Mouse (Mus musculus) cortical plate, adult 2 months (tissue): ENCODE data around the gene Cyp4f17. TPM values are rescaled to one million over a fixed set of nuclear protein-coding genes. Genes with fewer than 3 reads are reported as not detected.

Experiments
- H3K27ac ChIP-seq: fragments of 200-500 bp; 2 replicates; pipeline ENCODE4 v1.5.1; 2012; ENCODE audit warnings: low read length, control low read depth, inconsistent platforms; ENCODE audit not compliant: insufficient read depth
- H3K4me1 ChIP-seq: fragments of 200-500 bp; 2 replicates; pipeline ENCODE4 v1.6.1; 2011; ENCODE audit warnings: low read length; ENCODE audit not compliant: control insufficient read depth, insufficient read depth
- H3K4me3 ChIP-seq: fragments of 200-500 bp; 2 replicates; pipeline ENCODE4 v1.5.1; 2011; ENCODE audit warnings: mild to moderate bottlenecking, low read length, control low read depth; ENCODE audit not compliant: insufficient read depth
- CTCF ChIP-seq: fragments of 200-500 bp; IDR thresholded peaks from 2 replicates; pipeline ENCODE4 v1.5.1; 2011; ENCODE audit warnings: mild to moderate bottlenecking, control low read depth, low read length; ENCODE audit not compliant: insufficient read depth; ENCODE audit errors: extremely low read depth
- POLR2A ChIP-seq: fragments of 200-500 bp; IDR thresholded peaks from 2 replicates; pipeline ENCODE4 v1.6.1; 2011; ENCODE audit warnings: mild to moderate bottlenecking, low read length, control low read depth; ENCODE audit not compliant: insufficient read depth; ENCODE audit errors: extremely low read depth
- polyA plus RNA-seq: library from polyadenylated mRNA; depleted of rRNA; stranded (reverse); fragments of >200 nt; gene quantifications from 2 replicates; pipeline ENCODE4 v1.2.3, GENCODE M21; 2012; rRNA removed

The Cyp4f17 gene
- 3.7 and 4.2 TPM in 2 replicates for polyA plus RNA-seq

DNA sequence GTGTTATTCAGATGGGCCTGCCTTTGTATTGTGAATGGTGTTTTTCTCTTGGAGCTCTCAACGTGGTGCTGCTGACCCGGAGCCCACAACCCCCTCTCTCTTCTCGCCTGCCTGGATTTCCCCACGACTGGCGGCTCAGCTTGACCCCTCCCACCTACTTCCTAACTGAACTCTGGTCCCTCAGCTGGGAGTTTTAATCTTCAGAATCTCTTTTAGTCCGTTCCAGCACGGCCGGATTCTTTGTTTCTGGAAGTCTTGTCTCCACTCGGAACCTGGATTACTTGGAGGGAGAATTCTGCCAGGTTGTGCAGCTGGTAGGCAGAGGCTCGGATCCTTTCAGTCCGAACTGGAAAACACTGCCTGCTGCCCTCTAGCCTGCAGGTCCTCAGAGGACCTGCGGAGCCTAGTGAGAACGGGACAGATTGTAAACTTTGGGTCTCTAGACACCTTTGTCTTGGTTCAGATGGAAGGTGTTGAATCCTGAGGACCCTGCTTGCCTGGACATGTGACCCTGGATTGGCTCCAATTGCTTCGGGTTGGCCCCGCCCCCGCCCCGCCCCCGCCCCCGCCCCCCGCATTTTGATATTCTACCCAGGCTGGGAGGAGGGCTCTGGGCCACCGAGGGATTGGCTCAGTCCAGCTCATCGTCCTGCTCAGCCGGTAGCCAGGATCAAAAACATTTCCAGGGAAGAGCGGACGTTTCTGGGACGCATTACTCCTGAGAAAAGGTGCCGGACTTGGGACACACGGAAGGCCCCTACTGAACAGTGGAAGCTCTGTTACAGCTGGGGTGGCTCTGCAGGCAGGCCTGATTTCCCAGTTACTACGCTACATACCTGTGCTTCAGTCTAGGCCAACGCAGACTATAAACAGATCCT, at the start of gene Cyp4f17:
Gene Cyp4f17 (plus strand): TSS at position 200 of the 878 bp plus-strand sequence.
- no peak for TF ChIP-seq CTCF
- no peak for TF ChIP-seq POLR2A

DNA sequence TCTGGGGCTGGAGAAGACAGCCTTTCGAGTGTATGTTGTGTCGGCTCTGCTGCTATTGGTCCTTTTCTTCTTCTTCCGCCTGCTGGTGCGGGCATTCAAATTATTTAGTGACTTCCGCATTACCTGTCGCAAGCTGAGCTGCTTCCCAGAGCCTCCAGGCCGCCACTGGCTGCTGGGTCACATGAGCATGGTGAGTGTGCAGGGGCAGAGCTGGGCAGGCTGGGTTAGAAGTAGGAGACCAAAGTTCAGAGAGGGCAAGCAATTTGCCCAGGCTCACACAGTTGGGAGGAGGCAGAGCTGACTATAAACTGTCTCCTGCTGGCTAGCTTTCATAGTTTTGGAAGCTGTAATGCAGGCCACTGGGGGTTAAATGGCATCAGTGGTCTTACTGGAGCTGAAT, 37.4 kb upstream of the Cyp4f17 start:
- no peak overlapping the region for H3K4me3 ChIP-seq
- no peak overlapping the region for H3K27ac ChIP-seq
- H3K4me1 ChIP-seq: no peaks in the 10 kb centered on the region
- TF ChIP-seq CTCF (no peak), POLR2A (no peak)

More for the DNA sequence above, at the start of gene Cyp4f17:
- H3K4me1 ChIP-seq: 0 out of 2 replicates have a peak, but pooled peaks cover 3% of the 10 kb centered on the region
- peak within 1 kb of the TSS; percentile 50 for H3K4me3 ChIP-seq
- peak within 1 kb of the TSS; percentile 39; the same call in 1 of the 2 replicates for H3K27ac ChIP-seq

DNA sequence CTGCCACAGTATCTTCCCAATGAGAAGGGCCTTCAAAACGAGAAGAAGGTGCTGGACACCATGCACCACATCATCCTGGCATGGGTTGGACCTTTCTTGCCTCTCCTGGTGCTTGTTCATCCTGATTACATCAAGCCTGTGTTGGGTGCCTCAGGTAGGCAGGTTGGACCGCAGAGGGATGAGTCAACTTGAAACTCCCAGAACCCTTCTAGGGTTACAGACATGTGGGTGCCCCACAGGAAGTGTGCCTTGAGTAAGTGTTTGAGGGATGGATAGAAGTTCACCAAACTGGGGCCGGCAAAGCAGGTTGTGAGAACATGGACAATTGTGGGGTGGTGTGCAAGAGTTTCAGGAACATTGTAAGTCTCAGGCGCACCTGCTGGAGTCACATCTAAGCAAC, 35.1 kb upstream of the Cyp4f17 start:
- Histone ChIP-seq H3K4me1 (no peaks in the 10 kb centered on the region), H3K27ac (no peak overlapping the region), H3K4me3 (no peak overlapping the region)
- TF ChIP-seq POLR2A (no peak), CTCF (no peak)

DNA sequence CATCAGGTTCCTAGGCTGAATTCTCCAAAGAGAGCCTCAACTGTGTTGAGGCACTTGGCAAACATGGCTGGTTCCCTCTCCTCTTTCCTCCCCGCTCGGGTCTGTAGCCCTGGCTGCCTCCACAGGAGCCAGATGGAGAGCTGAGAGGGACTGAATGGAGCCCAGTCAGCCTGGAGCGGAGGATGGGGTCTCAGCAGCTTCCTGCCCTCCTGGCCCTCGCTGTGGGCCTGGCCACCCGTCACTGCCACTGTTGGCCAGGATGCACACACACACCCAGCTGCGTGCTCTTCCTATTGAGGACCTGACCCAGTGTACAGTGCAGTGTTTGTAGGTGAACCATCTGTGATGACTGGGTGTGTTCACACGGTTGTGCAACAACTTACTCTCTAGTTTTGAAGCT, 33.7 kb upstream of the Cyp4f17 start:
- H3K27ac ChIP-seq: no peak overlapping the region
- no peaks in the 10 kb centered on the region for H3K4me1 ChIP-seq
- no peak overlapping the region for H3K4me3 ChIP-seq
- TF ChIP-seq POLR2A: no peak
- TF ChIP-seq CTCF: no peak

DNA sequence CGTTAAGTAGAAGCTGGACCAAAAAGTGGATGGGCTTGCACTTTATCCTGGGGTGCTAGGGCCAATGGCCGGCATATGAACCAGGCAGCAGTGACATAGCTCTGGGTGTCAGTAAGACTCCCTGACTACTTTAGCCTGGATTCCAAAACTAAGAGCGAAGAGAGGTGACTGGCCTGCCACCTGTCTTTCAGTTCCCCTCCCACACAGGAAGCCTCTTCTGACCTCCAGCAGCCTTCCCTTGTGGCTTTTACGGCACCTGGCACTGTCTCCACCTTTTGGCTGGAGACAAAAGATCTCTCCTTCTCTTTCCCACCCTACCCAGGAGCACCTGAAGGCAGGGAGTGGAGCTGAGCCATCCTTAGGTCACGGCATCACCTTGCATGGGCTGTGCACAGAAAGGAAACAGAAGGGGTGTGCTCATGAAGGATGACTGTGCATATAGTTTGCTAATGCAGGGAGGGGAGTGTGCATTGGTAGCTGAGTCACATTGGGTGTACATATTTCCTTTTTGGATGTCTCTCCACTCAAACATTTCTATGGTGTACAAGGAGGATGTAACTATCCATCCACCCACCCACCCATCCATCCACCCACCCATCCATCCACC, 30.8 kb upstream of the Cyp4f17 start:
- Histone ChIP-seq H3K27ac (no peak overlapping the region), H3K4me1 (no peaks in the 10 kb centered on the region), H3K4me3 (no peak overlapping the region)
- TF ChIP-seq POLR2A (no peak), CTCF (no peak)

DNA sequence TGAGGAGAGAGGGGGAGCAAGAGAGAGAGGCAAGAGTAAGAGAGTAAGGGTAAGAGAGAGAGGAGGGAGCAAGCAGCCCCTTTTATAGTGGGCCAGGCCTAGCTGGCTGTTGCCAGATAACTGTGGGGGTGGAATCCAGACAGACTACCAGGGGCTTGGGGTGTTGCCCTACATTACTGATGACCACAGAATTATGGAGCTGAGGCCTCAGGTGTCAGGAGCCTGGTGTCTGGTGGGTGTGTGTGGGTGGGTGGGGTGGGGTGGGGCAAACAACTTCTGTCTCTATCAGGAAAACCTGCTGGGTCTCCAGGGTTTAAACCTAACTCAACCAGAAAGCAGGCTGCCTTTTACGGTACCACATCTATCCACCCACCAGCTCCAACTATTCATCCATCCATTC, 28.6 kb upstream of the Cyp4f17 start:
- Histone ChIP-seq H3K27ac (no peak overlapping the region), H3K4me1 (no peaks in the 10 kb centered on the region), H3K4me3 (no peak overlapping the region)
- TF ChIP-seq CTCF (no peak), POLR2A (no peak)

DNA sequence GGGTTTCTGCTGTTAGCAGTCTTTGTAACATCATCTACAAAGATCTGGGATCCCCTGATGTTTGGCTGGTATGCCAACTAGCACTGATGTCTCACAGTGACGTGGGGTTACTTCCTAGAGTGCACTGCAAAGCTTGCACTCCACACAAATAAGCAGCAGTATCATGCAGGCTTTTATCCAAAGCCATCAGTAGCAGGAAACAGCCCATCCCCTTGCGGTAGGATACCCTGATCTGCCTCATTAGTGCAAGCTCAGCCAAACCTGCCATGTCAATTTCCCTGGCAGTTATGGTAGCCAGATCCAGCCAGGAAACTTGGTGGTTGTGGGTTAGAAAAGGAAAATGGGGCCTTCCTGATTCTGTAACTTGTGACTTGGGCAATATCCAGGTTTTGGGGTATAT, 27.1 kb upstream of the Cyp4f17 start:
- H3K27ac ChIP-seq: no peak overlapping the region
- no peak overlapping the region for H3K4me3 ChIP-seq
- TF ChIP-seq POLR2A (no peak), CTCF (no peak)
- no peaks in the 10 kb centered on the region for H3K4me1 ChIP-seq

DNA sequence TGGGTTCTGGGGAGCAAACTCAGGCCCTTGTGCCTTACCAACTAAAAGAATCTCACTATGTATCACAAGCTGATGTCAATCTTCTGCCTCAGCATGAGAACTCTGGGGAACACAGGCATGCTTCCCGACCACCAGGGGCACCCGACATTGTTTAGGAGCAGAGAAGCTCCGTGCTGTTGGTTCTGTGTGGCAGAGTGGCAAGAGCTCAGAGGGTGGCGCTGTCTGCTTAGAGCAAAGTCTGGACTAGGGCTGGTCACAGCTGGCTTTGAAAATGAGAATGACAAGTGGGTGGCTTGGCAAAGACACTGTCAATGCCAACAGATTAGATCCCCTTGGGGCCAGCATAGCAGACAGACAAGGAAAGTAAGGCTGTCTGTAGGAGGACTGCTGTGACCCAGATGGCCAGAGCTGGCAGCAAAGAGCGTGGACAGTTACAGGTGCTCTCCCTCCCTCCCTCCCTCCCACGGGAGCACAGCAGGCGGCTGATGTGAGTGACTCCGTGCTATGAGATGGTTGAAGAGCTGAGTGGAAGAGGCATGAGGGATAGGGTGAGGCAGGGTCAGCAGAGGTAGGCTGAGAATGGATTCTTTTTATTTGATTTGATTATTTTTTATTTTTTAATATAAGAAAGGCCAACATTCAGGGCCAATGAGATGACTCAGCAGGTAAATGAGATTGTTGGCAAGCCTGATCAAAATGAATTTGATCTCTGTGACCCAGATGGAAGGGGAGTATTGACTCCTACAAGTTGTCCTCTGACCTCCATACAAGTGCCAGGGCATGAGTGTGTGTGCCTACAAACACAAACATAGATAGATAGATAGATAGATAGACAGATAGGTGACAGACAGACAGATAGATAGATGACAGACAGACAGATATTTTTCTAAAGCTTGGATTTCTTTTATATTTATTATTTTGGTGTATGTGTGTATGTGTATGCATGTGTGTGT, 26.0 kb upstream of the Cyp4f17 start:
- H3K27ac ChIP-seq: no peak overlapping the region
- no peaks in the 10 kb centered on the region for H3K4me1 ChIP-seq
- TF ChIP-seq POLR2A (no peak), CTCF (0 out of 2 replicates have a peak, but pooled peaks have one; percentile 15)
- H3K4me3 ChIP-seq: no peak overlapping the region

DNA sequence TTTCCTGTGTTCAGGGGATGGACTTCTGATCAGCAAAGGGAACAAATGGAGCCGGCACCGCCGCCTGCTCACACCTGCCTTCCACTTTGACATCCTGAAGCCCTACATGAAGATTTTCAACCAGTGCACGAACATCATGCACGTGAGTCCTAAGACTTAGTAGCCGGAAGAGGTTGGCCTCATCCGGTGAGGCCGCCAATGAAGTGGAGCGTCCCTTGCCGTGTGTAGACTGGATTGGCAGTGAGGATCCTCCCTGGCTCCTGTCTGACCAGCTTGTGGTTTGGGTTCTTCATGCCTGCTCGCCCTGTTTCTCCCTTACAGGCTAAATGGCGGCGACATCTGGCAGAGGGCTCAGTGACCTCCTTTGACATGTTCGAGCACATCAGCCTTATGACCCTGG, 24.1 kb upstream of the Cyp4f17 start:
- no peaks in the 10 kb centered on the region for H3K4me1 ChIP-seq
- no peak overlapping the region for H3K27ac ChIP-seq
- H3K4me3 ChIP-seq: no peak overlapping the region
- TF ChIP-seq CTCF (no peak), POLR2A (no peak)

DNA sequence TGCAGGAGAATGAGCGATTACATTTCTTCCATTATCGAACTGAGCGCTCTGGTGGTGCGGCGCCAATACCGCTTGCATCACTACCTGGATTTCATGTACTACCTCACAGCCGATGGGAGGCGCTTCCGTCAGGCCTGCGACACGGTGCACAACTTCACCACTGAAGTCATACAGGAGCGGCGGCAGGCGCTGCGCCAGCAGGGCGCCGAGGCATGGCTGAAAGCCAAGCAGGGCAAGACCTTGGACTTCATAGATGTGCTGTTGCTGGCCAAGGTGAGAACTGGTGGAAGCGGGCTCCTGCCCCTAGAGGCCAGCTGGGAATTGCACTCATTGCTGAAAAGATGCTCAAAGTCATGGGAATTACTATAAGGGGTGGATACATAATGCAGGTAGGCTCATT, 22.6 kb upstream of the Cyp4f17 start:
- no peaks in the 10 kb centered on the region for H3K4me1 ChIP-seq
- TF ChIP-seq POLR2A: no peak
- peak; percentile 49; the same call in 1 of the 2 replicates for TF ChIP-seq CTCF
- H3K4me3 ChIP-seq: no peak overlapping the region
- H3K27ac ChIP-seq: no peak overlapping the region
